Mouse (Mus musculus): ENCODE results near the gene Fam166b. TPM values are rescaled to one million over a fixed set of nuclear protein-coding genes. Genes with fewer than 3 reads are reported as not detected.
A peak's percentile ranks its signal among the peaks of the same experiment; 100 is the strongest.

The Fam166b gene
- polyA plus RNA-seq, 1 experiment from 2014 or later: 0.25 TPM

GRCm38 (mm10) chr4:43396381-43396780 is 32.6 kb downstream of the Fam166b start:
- no peak for ATAC-seq (ENCODE audit: insufficient number of reproducible peaks, insufficient read depth, low FRiP score, low read depth)
- Histone ChIP-seq H3K9ac (replicated peaks; ENCODE audit: low read depth, low read length) (no peak overlapping the region), H3K4me3 (ENCODE audit: low read depth, low read length) (no peak overlapping the region), H3K4me2 (replicated peaks; ENCODE audit: low read depth, low read length) (no peak overlapping the region), H3K27me3 (ENCODE audit: control insufficient read depth, insufficient read depth, low read length) (no peaks in the 10 kb centered on the region), H3K36me3 (ENCODE audit: control insufficient read depth, insufficient read depth, low read length) (no peaks in the 10 kb centered on the region), H3K9me3 (ENCODE audit: control insufficient read depth, low read depth, low read length) (no peaks in the 10 kb centered on the region), H3K27ac (ENCODE audit: low read length) (no peak overlapping the region), H3K4me1 (ENCODE audit: control insufficient read depth, insufficient read depth, low read length) (peaks cover 43% of the 10 kb centered on the region)
- WGBS: 76% methylated on average over 5 of the region's 5 CpGs

GRCm38 (mm10) chr4:43395836-43396235 is 33.1 kb downstream of the Fam166b start:
- no peaks in the 10 kb centered on the region for H3K36me3 ChIP-seq (ENCODE audit: control insufficient read depth, insufficient read depth, low read length)
- H3K4me3 ChIP-seq (ENCODE audit: low read depth, low read length): no peak overlapping the region
- 74% methylated on average over 9 of the region's 9 CpGs for WGBS
- H3K4me1 ChIP-seq (ENCODE audit: control insufficient read depth, insufficient read depth, low read length): peaks cover 37% of the 10 kb centered on the region
- no peak for ATAC-seq (ENCODE audit: insufficient number of reproducible peaks, insufficient read depth, low FRiP score, low read depth)
- H3K27me3 ChIP-seq (ENCODE audit: control insufficient read depth, insufficient read depth, low read length): no peaks in the 10 kb centered on the region
- H3K27ac ChIP-seq (ENCODE audit: low read length): no peak overlapping the region
- H3K9me3 ChIP-seq (ENCODE audit: control insufficient read depth, low read depth, low read length): no peaks in the 10 kb centered on the region
- H3K9ac ChIP-seq (replicated peaks; ENCODE audit: low read depth, low read length): no peak overlapping the region
- H3K4me2 ChIP-seq (replicated peaks; ENCODE audit: low read depth, low read length): no peak overlapping the region

- H3K9ac ChIP-seq (replicated peaks; ENCODE audit: low read depth, low read length): no peak overlapping the region
- H3K9me3 ChIP-seq (ENCODE audit: control insufficient read depth, low read depth, low read length): no peaks in the 10 kb centered on the region
- no peak overlapping the region for H3K4me2 ChIP-seq (replicated peaks; ENCODE audit: low read depth, low read length)
- WGBS: 83% methylated on average over 5 of the region's 5 CpGs
- no peak overlapping the region for H3K4me3 ChIP-seq (ENCODE audit: low read depth, low read length)
- ATAC-seq (ENCODE audit: insufficient number of reproducible peaks, insufficient read depth, low FRiP score, low read depth): no peak
- H3K27me3 ChIP-seq (ENCODE audit: control insufficient read depth, insufficient read depth, low read length): no peaks in the 10 kb centered on the region
- peaks cover 32% of the 10 kb centered on the region for H3K4me1 ChIP-seq (ENCODE audit: control insufficient read depth, insufficient read depth, low read length)
- H3K36me3 ChIP-seq (ENCODE audit: control insufficient read depth, insufficient read depth, low read length): no peaks in the 10 kb centered on the region
- H3K27ac ChIP-seq (ENCODE audit: low read length): peak overlapping the region; percentile 91
Observed at GRCm38 (mm10) chr4:43395147-43395546, 33.8 kb downstream of the Fam166b start.

GRCm38 (mm10) chr4:43394345-43394891 is 34.5 kb downstream of the Fam166b start:
- Histone ChIP-seq H3K27ac (ENCODE audit: low read length) (peak overlapping the region; percentile 91), H3K9ac (replicated peaks; ENCODE audit: low read depth, low read length) (no peak overlapping the region), H3K4me2 (replicated peaks; ENCODE audit: low read depth, low read length) (peak overlapping the region; percentile 13), H3K36me3 (ENCODE audit: control insufficient read depth, insufficient read depth, low read length) (no peaks in the 10 kb centered on the region), H3K4me3 (ENCODE audit: low read depth, low read length) (no peak overlapping the region), H3K9me3 (ENCODE audit: control insufficient read depth, low read depth, low read length) (no peaks in the 10 kb centered on the region), H3K4me1 (ENCODE audit: control insufficient read depth, insufficient read depth, low read length) (peaks cover 24% of the 10 kb centered on the region), H3K27me3 (ENCODE audit: control insufficient read depth, insufficient read depth, low read length) (no peaks in the 10 kb centered on the region)
- ATAC-seq (ENCODE audit: insufficient number of reproducible peaks, insufficient read depth, low FRiP score, low read depth): peak; percentile 76
- WGBS: 21% methylated on average over 15 of the region's 15 CpGs

GRCm38 (mm10) chr4:43391521-43392050 is 37.3 kb downstream of the Fam166b start:
- H3K27me3 ChIP-seq (ENCODE audit: control insufficient read depth, insufficient read depth, low read length): no peaks in the 10 kb centered on the region
- H3K4me3 ChIP-seq (ENCODE audit: low read depth, low read length): no peak overlapping the region
- H3K4me1 ChIP-seq (ENCODE audit: control insufficient read depth, insufficient read depth, low read length): peaks cover 14% of the 10 kb centered on the region
- H3K9me3 ChIP-seq (ENCODE audit: control insufficient read depth, low read depth, low read length): no peaks in the 10 kb centered on the region
- no peak overlapping the region for H3K9ac ChIP-seq (replicated peaks; ENCODE audit: low read depth, low read length)
- H3K36me3 ChIP-seq (ENCODE audit: control insufficient read depth, insufficient read depth, low read length): no peaks in the 10 kb centered on the region
- ATAC-seq (ENCODE audit: insufficient number of reproducible peaks, insufficient read depth, low FRiP score, low read depth): no peak
- 77% methylated on average over 3 of the region's 3 CpGs for WGBS
- H3K4me2 ChIP-seq (replicated peaks; ENCODE audit: low read depth, low read length): no peak overlapping the region
- no peak overlapping the region for H3K27ac ChIP-seq (ENCODE audit: low read length)

- Histone ChIP-seq H3K4me3 (ENCODE audit: low read depth, low read length) (no peak overlapping the region), H3K4me1 (ENCODE audit: control insufficient read depth, insufficient read depth, low read length) (peaks cover 13% of the 10 kb centered on the region), H3K9me3 (ENCODE audit: control insufficient read depth, low read depth, low read length) (no peaks in the 10 kb centered on the region), H3K4me2 (replicated peaks; ENCODE audit: low read depth, low read length) (no peak overlapping the region), H3K27ac (ENCODE audit: low read length) (no peak overlapping the region), H3K27me3 (ENCODE audit: control insufficient read depth, insufficient read depth, low read length) (no peaks in the 10 kb centered on the region), H3K9ac (replicated peaks; ENCODE audit: low read depth, low read length) (no peak overlapping the region), H3K36me3 (ENCODE audit: control insufficient read depth, insufficient read depth, low read length) (no peaks in the 10 kb centered on the region)
- ATAC-seq (ENCODE audit: insufficient number of reproducible peaks, insufficient read depth, low FRiP score, low read depth): no peak
- WGBS: 61% methylated on average over 9 of the region's 9 CpGs
Observed at GRCm38 (mm10) chr4:43389845-43390440, 39.0 kb downstream of the Fam166b start.

GRCm38 (mm10) chr4:43389390-43389789 is 39.5 kb downstream of the Fam166b start:
- WGBS: 82% methylated on average over 2 of the region's 2 CpGs

GRCm38 (mm10) chr4:43386932-43387331 is 42.0 kb downstream of the Fam166b start:
- ATAC-seq (ENCODE audit: insufficient number of reproducible peaks, insufficient read depth, low FRiP score, low read depth): no peak
- 0 out of 2 replicates have a peak, but pooled peaks cover 4% of the 10 kb centered on the region for H3K4me1 ChIP-seq (ENCODE audit: control insufficient read depth, insufficient read depth, low read length)
- H3K9me3 ChIP-seq (ENCODE audit: control insufficient read depth, low read depth, low read length): no peaks in the 10 kb centered on the region
- no peak overlapping the region for H3K4me3 ChIP-seq (ENCODE audit: low read depth, low read length)
- H3K27me3 ChIP-seq (ENCODE audit: control insufficient read depth, insufficient read depth, low read length): no peaks in the 10 kb centered on the region
- no peak overlapping the region for H3K9ac ChIP-seq (replicated peaks; ENCODE audit: low read depth, low read length)
- no peaks in the 10 kb centered on the region for H3K36me3 ChIP-seq (ENCODE audit: control insufficient read depth, insufficient read depth, low read length)
- no peak overlapping the region for H3K27ac ChIP-seq (ENCODE audit: low read length)
- H3K4me2 ChIP-seq (replicated peaks; ENCODE audit: low read depth, low read length): no peak overlapping the region

More at GRCm38 (mm10) chr4:43389390-43389789, 39.5 kb downstream of the Fam166b start:
- Histone ChIP-seq H3K4me1 (ENCODE audit: control insufficient read depth, insufficient read depth, low read length) (peaks cover 7% of the 10 kb centered on the region), H3K4me2 (replicated peaks; ENCODE audit: low read depth, low read length) (no peak overlapping the region), H3K27me3 (ENCODE audit: control insufficient read depth, insufficient read depth, low read length) (no peaks in the 10 kb centered on the region), H3K9me3 (ENCODE audit: control insufficient read depth, low read depth, low read length) (no peaks in the 10 kb centered on the region), H3K27ac (ENCODE audit: low read length) (no peak overlapping the region), H3K36me3 (ENCODE audit: control insufficient read depth, insufficient read depth, low read length) (no peaks in the 10 kb centered on the region), H3K4me3 (ENCODE audit: low read depth, low read length) (no peak overlapping the region), H3K9ac (replicated peaks; ENCODE audit: low read depth, low read length) (no peak overlapping the region)
- ATAC-seq (ENCODE audit: insufficient number of reproducible peaks, insufficient read depth, low FRiP score, low read depth): no peak
